Mouse (Mus musculus): ENCODE measurements around the gene Ptprn2.

GRCm38 (mm10) chr12:116819836-116820235 lies 334.3 kb downstream of the Ptprn2 start:
- no peak for TF ChIP-seq CTCF (IDR thresholded peaks at IDR 0.05; ENCODE audit: borderline replicate concordance, control insufficient read depth, extremely low read depth, insufficient read depth, low read length, poor library complexity)
- TF ChIP-seq POLR2A (IDR thresholded peaks at IDR 0.05; ENCODE audit: control insufficient read depth, extremely low read depth, insufficient read depth, low read length, poor library complexity) = no peak
